Mouse (Mus musculus): ENCODE results near the gene Hand1.

DNA sequence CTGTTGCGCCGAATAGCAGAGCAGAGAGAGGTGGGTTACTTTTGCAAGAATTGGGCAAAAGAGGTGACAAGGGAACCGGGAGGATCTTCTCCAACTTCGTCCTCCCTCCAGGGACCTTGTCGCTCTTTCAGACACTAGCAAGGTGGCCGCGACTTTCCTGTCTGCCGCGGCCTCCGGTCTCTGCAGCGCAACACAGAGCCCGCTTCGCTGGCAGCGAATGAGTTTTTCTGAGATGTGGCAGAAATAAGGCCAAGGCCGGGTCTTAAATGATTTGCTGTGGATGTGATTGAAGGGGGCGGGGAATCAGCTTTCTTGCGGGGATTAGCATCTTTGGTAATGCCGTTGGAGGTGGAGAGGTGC, 30.1 kb downstream of the Hand1 start:
- no peak for TF ChIP-seq CTCF (IDR thresholded peaks at IDR 0.05; ENCODE audit: low read depth, low read length)
- TF ChIP-seq POLR2A (IDR thresholded peaks at IDR 0.05; ENCODE audit: borderline replicate concordance, low read depth, low read length), result no peak

Data from bone marrow macrophage, adult 2 months (primary cell).